Mouse (Mus musculus) G1E (cell line): Measurements from ENCODE around the gene Rab32. TPM values are rescaled to one million over a fixed set of nuclear protein-coding genes. Genes with fewer than 3 reads are reported as not detected.
"Not testable (repeated sequence)": the region's sequence is repeated elsewhere in the genome, so short reads cannot be mapped to it uniquely, and the experiment has no call there.

ENCODE experiments used
- ATAC-seq: 2 replicates; pipeline ENCODE4 v1.8.0; 2016; ENCODE audit warnings: mild to moderate bottlenecking; ENCODE audit not compliant: insufficient number of reproducible peaks, poor library complexity, low FRiP score, severe bottlenecking; ENCODE audit errors: extremely low read depth
- DNase-seq: peaks from one replicate; pipeline ENCODE4 v3.0.0; 2012; ENCODE audit warnings: low spot score
- H3K27me3 ChIP-seq: 2 replicates; pipeline ENCODE4 v1.6.1; 2012; ENCODE audit warnings: mild to moderate bottlenecking, low read length, inconsistent platforms; ENCODE audit not compliant: insufficient read depth
- H3K36me3 ChIP-seq: replicated peaks from 2 replicates; pipeline ENCODE3; 2012; ENCODE audit warnings: mild to moderate bottlenecking, inconsistent platforms
- H3K4me1 ChIP-seq: 2 replicates; pipeline ENCODE4 v1.6.1; 2012; ENCODE audit warnings: low read depth, low read length, inconsistent platforms, mixed read lengths; ENCODE audit not compliant: insufficient read depth
- H3K4me3 ChIP-seq: 2 replicates; pipeline ENCODE4 v1.5.1; 2012; ENCODE audit warnings: low read depth, mild to moderate bottlenecking, inconsistent platforms, low read length, moderate library complexity, mixed read lengths
- H3K9me3 ChIP-seq: replicated peaks from 2 replicates; pipeline ENCODE4 v1.6.1; 2012; ENCODE audit warnings: inconsistent platforms
- CTCF ChIP-seq: IDR thresholded peaks from 2 replicates; pipeline ENCODE4 v1.5.1; 2012; ENCODE audit warnings: low read depth, low read length, inconsistent platforms, mixed read lengths
- GATA1 ChIP-seq: IDR thresholded peaks from 2 replicates; pipeline ENCODE4 v1.6.1; 2012; ENCODE audit warnings: borderline replicate concordance, low read length, inconsistent platforms, mixed read lengths
- GATA2 ChIP-seq: IDR thresholded peaks from 2 replicates; pipeline ENCODE4 v1.6.1; 2012; ENCODE audit warnings: low read depth, low read length, inconsistent platforms, borderline replicate concordance
- POLR2AphosphoS5 ChIP-seq: IDR thresholded peaks from 2 replicates; pipeline ENCODE4 v1.6.1; 2012; ENCODE audit warnings: low read depth, low read length, inconsistent platforms; ENCODE audit not compliant: insufficient replicate concordance
- TAL1 ChIP-seq: conservative IDR thresholded peaks from 2 replicates; pipeline ENCODE4 v1.6.1; 2012; ENCODE audit warnings: low read depth, low read length, inconsistent platforms, mixed read lengths
- polyA plus RNA-seq: library from polyadenylated mRNA; stranded (reverse); fragments of >175 nt; gene quantifications from 2 replicates; pipeline ENCODE4 v1.2.3, GENCODE M21; 2012
- total RNA-seq, 2 experiments: library from RNA; stranded (forward) in 1 of 2; stranded (reverse) in 1 of 2; fragments of 200-1000 nt in 1 of 2; fragments of >200 nt in 1 of 2; fragmentation: Nextera tagmentation in 1 of 2; gene quantifications; 2 replicates each; pipeline ENCODE4 v1.2.3; 2014 to 2017

The Rab32 gene
- total RNA-seq (2014; fragmentation: Nextera tagmentation) (not detected in 2 replicates), total RNA-seq (2017) (0.11 TPM in 1 of 2 replicates, not detected in the other), polyA plus RNA-seq (not detected in 2 replicates)

GRCm38 (mm10) chr10:10557570-10558336, at the start of gene Rab32:
Gene Rab32, minus strand, starts transcription at chr10:10558265.
- H3K27me3 ChIP-seq: no peaks in the 10 kb centered on the region
- DNase-seq (peak; percentile 3), ATAC-seq (no peak)
- TF ChIP-seq CTCF (0 out of 2 replicates have a peak, but pooled peaks have one; percentile 19), GATA2 (no peak), TAL1 (no peak), POLR2AphosphoS5 (no peak), GATA1 (no peak)
- no peaks in the 10 kb centered on the region for H3K9me3 ChIP-seq
- H3K36me3 ChIP-seq: no peaks in the 10 kb centered on the region
- no peaks in the 10 kb centered on the region for H3K4me1 ChIP-seq
- H3K4me3 ChIP-seq: no peak within 1 kb of the TSS

- Histone ChIP-seq H3K4me1 (no peaks in the 10 kb centered on the region), H3K4me3 (no peak overlapping the region), H3K36me3 (no peaks in the 10 kb centered on the region), H3K27me3 (no peaks in the 10 kb centered on the region; the same call in 1 of the 2 replicates), H3K9me3 (no peaks in the 10 kb centered on the region)
- ATAC-seq (no peak), DNase-seq (no peak)
- TF ChIP-seq GATA1 (no peak), CTCF (no peak), TAL1 (no peak), POLR2AphosphoS5 (no peak), GATA2 (no peak)
Observed at GRCm38 (mm10) chr10:10600771-10601170, 42.7 kb upstream of the Rab32 start.

GRCm38 (mm10) chr10:10597495-10597894, 39.4 kb upstream of the Rab32 start:
- H3K9me3 ChIP-seq, H3K4me3 ChIP-seq, DNase-seq, ATAC-seq, H3K27me3 ChIP-seq, H3K4me1 ChIP-seq, H3K36me3 ChIP-seq: not testable (repeated sequence)

GRCm38 (mm10) chr10:10580811-10581210, 22.7 kb upstream of the Rab32 start:
- H3K4me3 ChIP-seq: no peak overlapping the region
- H3K9me3 ChIP-seq: no peaks in the 10 kb centered on the region
- no peaks in the 10 kb centered on the region for H3K4me1 ChIP-seq
- TF ChIP-seq TAL1: no peak
- no peak for TF ChIP-seq GATA1
- TF ChIP-seq GATA2: no peak
- no peak for TF ChIP-seq POLR2AphosphoS5
- no peak for TF ChIP-seq CTCF
- DNase-seq (no peak), ATAC-seq (no peak)
- H3K27me3 ChIP-seq: no peaks in the 10 kb centered on the region
- H3K36me3 ChIP-seq: no peaks in the 10 kb centered on the region

GRCm38 (mm10) chr10:10579821-10580220, 21.8 kb upstream of the Rab32 start:
- no peak for ATAC-seq
- H3K9me3 ChIP-seq: no peaks in the 10 kb centered on the region
- no peak for DNase-seq
- H3K36me3 ChIP-seq: no peaks in the 10 kb centered on the region
- H3K4me1 ChIP-seq: no peaks in the 10 kb centered on the region
- H3K4me3 ChIP-seq: no peak overlapping the region
- no peaks in the 10 kb centered on the region for H3K27me3 ChIP-seq
- no peak for TF ChIP-seq TAL1
- TF ChIP-seq CTCF: no peak
- no peak for TF ChIP-seq GATA2
- no peak for TF ChIP-seq GATA1
- no peak for TF ChIP-seq POLR2AphosphoS5

GRCm38 (mm10) chr10:10558337-10558711, 259 bp upstream of the Rab32 start:
- no peaks in the 10 kb centered on the region for H3K36me3 ChIP-seq
- no peaks in the 10 kb centered on the region for H3K27me3 ChIP-seq
- DNase-seq (no peak), ATAC-seq (no peak)
- TF ChIP-seq GATA1: no peak
- TF ChIP-seq GATA2: no peak
- no peak for TF ChIP-seq CTCF
- TF ChIP-seq POLR2AphosphoS5: no peak
- no peak for TF ChIP-seq TAL1
- H3K4me3 ChIP-seq: no peak overlapping the region
- H3K9me3 ChIP-seq: no peaks in the 10 kb centered on the region
- H3K4me1 ChIP-seq: no peaks in the 10 kb centered on the region
